ENCODE assay signal across 19 mouse cellular contexts in genomic region chr7:141038090-141039032, GRCm38 (mm10). TPM values are rescaled to one million over a fixed set of nuclear protein-coding genes. Genes with fewer than 3 reads are reported as not detected.
A peak's percentile ranks its signal among the peaks of the same experiment; 100 is the strongest.
DNase-seq lines count a peak whose midpoint lies in the region; ATAC-seq and TF ChIP-seq lines count a peak whose summit lies in the region.
"Had no signal": no experiment of that assay in that cellular context is flagged by ENCODE, and none has a peak within 500 bp of the region (broad histone marks: within the 10 kb centered on the region; RNA-seq: fewer than 3 reads in every experiment).

No protein-coding gene starts in this region.

- no peak for TF ChIP-seq CTCF in forebrain, postnatal 0 days (IDR thresholded peaks at IDR 0.05; ENCODE audit: low read depth)

- no peak overlapping the region for H3K4me2 ChIP-seq in midbrain, embryonic 11.5 days
- no peak overlapping the region for H3K4me2 ChIP-seq in midbrain, embryonic 15.5 days
- H3K4me2 ChIP-seq in liver, embryonic 15.5 days, result peak overlapping the region; percentile 11; the same call in 1 of the 2 replicates
- no peak overlapping the region for H3K4me2 ChIP-seq in stomach, embryonic 16.5 days (ENCODE audit: low read depth, low read length)
- no peak overlapping the region for H3K4me2 ChIP-seq in hindbrain, embryonic 12.5 days (replicated peaks)
- H3K4me2 ChIP-seq in forebrain, postnatal 0 days (ENCODE audit: low read depth), result no peak overlapping the region
- no peak overlapping the region for H3K4me2 ChIP-seq in kidney, embryonic 16.5 days (replicated peaks; ENCODE audit: low read depth, low read length)
- H3K4me2 ChIP-seq: forebrain, embryonic 15.5 days; lung, embryonic 14.5 days had no signal

- H3K36me3 ChIP-seq in midbrain, embryonic 11.5 days (ENCODE audit: control insufficient read depth, insufficient read depth, low read length), result no peaks in the 10 kb centered on the region
- no peaks in the 10 kb centered on the region for H3K36me3 ChIP-seq in midbrain, embryonic 15.5 days (replicated peaks)
- H3K36me3 ChIP-seq in liver, embryonic 15.5 days (replicated peaks), result no peaks in the 10 kb centered on the region
- H3K36me3 ChIP-seq in stomach, embryonic 16.5 days (ENCODE audit: control insufficient read depth, insufficient read depth, low read length), result no peaks in the 10 kb centered on the region
- no peaks in the 10 kb centered on the region for H3K36me3 ChIP-seq in hindbrain, embryonic 12.5 days
- H3K36me3 ChIP-seq in forebrain, postnatal 0 days (ENCODE audit: insufficient read depth), result no peaks in the 10 kb centered on the region
- no peaks in the 10 kb centered on the region for H3K36me3 ChIP-seq in kidney, embryonic 16.5 days (ENCODE audit: insufficient read depth, low read length)
- H3K36me3 ChIP-seq: forebrain, embryonic 15.5 days had no signal

- DNase-seq in midbrain, embryonic 11.5 days (ENCODE audit: low spot score, missing footprints), result peak; percentile 26
- DNase-seq in forebrain, postnatal 0 days, result no peak
- DNase-seq: cerebellum, adult 11-12 months; kidney, postnatal 10 days; layer of hippocampus, postnatal 36 days; left cerebral cortex, postnatal 4 days; lung, embryonic 14.5 days; thymus, postnatal 25 days had no signal

- WGBS in midbrain, embryonic 11.5 days, result 82% methylated on average over 20 of the region's 21 CpGs
- WGBS in midbrain, embryonic 15.5 days, result 88% methylated on average over 20 of the region's 21 CpGs
- 38% methylated on average over 20 of the region's 21 CpGs for WGBS in liver, embryonic 15.5 days (ENCODE audit: insufficient replicate concordance)
- WGBS in stomach, embryonic 16.5 days, result 63% methylated on average over 20 of the region's 21 CpGs
- 82% methylated on average over 20 of the region's 21 CpGs for WGBS in hindbrain, embryonic 12.5 days
- 84% methylated on average over 20 of the region's 21 CpGs for WGBS in forebrain, postnatal 0 days
- WGBS in kidney, embryonic 16.5 days, result 64% methylated on average over 20 of the region's 21 CpGs

- H3K9ac ChIP-seq in midbrain, embryonic 11.5 days (ENCODE audit: low read length), result no peak overlapping the region
- H3K9ac ChIP-seq in midbrain, embryonic 15.5 days, result no peak overlapping the region
- H3K9ac ChIP-seq in liver, embryonic 15.5 days, result no peak overlapping the region
- H3K9ac ChIP-seq in stomach, embryonic 16.5 days (ENCODE audit: low read length), result no peak overlapping the region
- H3K9ac ChIP-seq in hindbrain, embryonic 12.5 days, result no peak overlapping the region
- H3K9ac ChIP-seq in forebrain, postnatal 0 days, result no peak overlapping the region
- no peak overlapping the region for H3K9ac ChIP-seq in kidney, embryonic 16.5 days (replicated peaks; ENCODE audit: low read length)
- H3K9ac ChIP-seq: forebrain, embryonic 15.5 days; lung, embryonic 14.5 days had no signal

- no peaks in the 10 kb centered on the region for H3K9me3 ChIP-seq in midbrain, embryonic 11.5 days (ENCODE audit: control insufficient read depth, low read length)
- H3K9me3 ChIP-seq in midbrain, embryonic 15.5 days, result no peaks in the 10 kb centered on the region
- no peaks in the 10 kb centered on the region for H3K9me3 ChIP-seq in liver, embryonic 15.5 days (replicated peaks)
- H3K9me3 ChIP-seq in stomach, embryonic 16.5 days (replicated peaks; ENCODE audit: control insufficient read depth, low read length), result no peaks in the 10 kb centered on the region
- H3K9me3 ChIP-seq in hindbrain, embryonic 12.5 days (replicated peaks), result no peaks in the 10 kb centered on the region
- no peaks in the 10 kb centered on the region for H3K9me3 ChIP-seq in forebrain, postnatal 0 days (ENCODE audit: low read length)
- H3K9me3 ChIP-seq in kidney, embryonic 16.5 days (ENCODE audit: low read length), result no peaks in the 10 kb centered on the region
- H3K9me3 ChIP-seq: forebrain, embryonic 15.5 days had no signal

- no peak overlapping the region for H3K27ac ChIP-seq in midbrain, embryonic 11.5 days (ENCODE audit: low read depth, low read length)
- H3K27ac ChIP-seq in midbrain, embryonic 15.5 days, result no peak overlapping the region
- peak overlapping the region; percentile 38; the same call in 1 of the 2 replicates for H3K27ac ChIP-seq in liver, embryonic 15.5 days (replicated peaks)
- peak overlapping the region; percentile 46 for H3K27ac ChIP-seq in stomach, embryonic 16.5 days (ENCODE audit: low read length)
- no peak overlapping the region for H3K27ac ChIP-seq in hindbrain, embryonic 12.5 days
- no peak overlapping the region for H3K27ac ChIP-seq in forebrain, postnatal 0 days (ENCODE audit: low read depth, low read length)
- no peak overlapping the region for H3K27ac ChIP-seq in kidney, embryonic 16.5 days (ENCODE audit: low read length)
- H3K27ac ChIP-seq: forebrain, embryonic 15.5 days; hindbrain, postnatal 0 days had no signal

- H3K4me3 ChIP-seq in midbrain, embryonic 11.5 days (ENCODE audit: low read depth, low read length), result no peak overlapping the region
- no peak overlapping the region for H3K4me3 ChIP-seq in midbrain, embryonic 15.5 days
- H3K4me3 ChIP-seq in liver, embryonic 15.5 days (replicated peaks), result no peak overlapping the region
- H3K4me3 ChIP-seq in stomach, embryonic 16.5 days (replicated peaks; ENCODE audit: low read length), result no peak overlapping the region
- H3K4me3 ChIP-seq in hindbrain, embryonic 12.5 days, result no peak overlapping the region
- no peak overlapping the region for H3K4me3 ChIP-seq in forebrain, postnatal 0 days (ENCODE audit: low read depth, low read length)
- no peak overlapping the region for H3K4me3 ChIP-seq in kidney, embryonic 16.5 days (ENCODE audit: low read length)
- H3K4me3 ChIP-seq: forebrain, embryonic 15.5 days had no signal

- ATAC-seq in midbrain, embryonic 11.5 days (ENCODE audit: low FRiP score), result no peak
- ATAC-seq in midbrain, embryonic 15.5 days (replicated peaks), result no peak
- ATAC-seq in hematopoietic stem cell, adult 5-6 weeks (replicated peaks in 1 of 2; ENCODE audit: insufficient read depth in 1 of 2, low FRiP score in 2 of 2, low TSS enrichment in 1 of 2, low read depth in 1 of 2, poor library complexity in 2 of 2, severe bottlenecking in 2 of 2), result peak; percentile 34 to 37; a peak in 1 of 4 replicates
- ATAC-seq in liver, embryonic 15.5 days (ENCODE audit: insufficient read depth), result peak; percentile 54; the same call in 1 of the 2 replicates
- peak; percentile 48; the same call in 1 of the 2 replicates for ATAC-seq in stomach, embryonic 16.5 days (ENCODE audit: insufficient read depth, low FRiP score)
- no peak for ATAC-seq in hindbrain, embryonic 12.5 days (ENCODE audit: low FRiP score)
- ATAC-seq in forebrain, postnatal 0 days, result no peak
- ATAC-seq in kidney, embryonic 16.5 days (ENCODE audit: low FRiP score, low TSS enrichment), result no peak
- ATAC-seq: forebrain, embryonic 15.5 days; hindbrain, postnatal 0 days had no signal

- H3K27me3 ChIP-seq in midbrain, embryonic 11.5 days (ENCODE audit: control insufficient read depth, insufficient read depth, low read length), result no peaks in the 10 kb centered on the region
- no peaks in the 10 kb centered on the region for H3K27me3 ChIP-seq in midbrain, embryonic 15.5 days (replicated peaks)
- no peaks in the 10 kb centered on the region for H3K27me3 ChIP-seq in liver, embryonic 15.5 days
- no peaks in the 10 kb centered on the region for H3K27me3 ChIP-seq in stomach, embryonic 16.5 days (ENCODE audit: control insufficient read depth, insufficient read depth, low read length)
- no peaks in the 10 kb centered on the region for H3K27me3 ChIP-seq in hindbrain, embryonic 12.5 days
- H3K27me3 ChIP-seq in forebrain, postnatal 0 days (ENCODE audit: insufficient read depth, low read length), result no peaks in the 10 kb centered on the region
- H3K27me3 ChIP-seq in kidney, embryonic 16.5 days (ENCODE audit: insufficient read depth, low read length), result no peaks in the 10 kb centered on the region
- H3K27me3 ChIP-seq: forebrain, embryonic 15.5 days had no signal

- H3K4me1 ChIP-seq in midbrain, embryonic 11.5 days (ENCODE audit: control insufficient read depth, insufficient read depth, low read length), result no peaks in the 10 kb centered on the region
- no peaks in the 10 kb centered on the region for H3K4me1 ChIP-seq in midbrain, embryonic 15.5 days
- H3K4me1 ChIP-seq in liver, embryonic 15.5 days (replicated peaks), result peaks cover 40% of the 10 kb centered on the region
- peaks cover 23% of the 10 kb centered on the region for H3K4me1 ChIP-seq in stomach, embryonic 16.5 days (ENCODE audit: control insufficient read depth, insufficient read depth, low read length)
- H3K4me1 ChIP-seq in hindbrain, embryonic 12.5 days, result peaks cover 6% of the 10 kb centered on the region
- no peaks in the 10 kb centered on the region for H3K4me1 ChIP-seq in forebrain, postnatal 0 days (ENCODE audit: insufficient read depth)
- H3K4me1 ChIP-seq in kidney, embryonic 16.5 days (ENCODE audit: insufficient read depth, low read length), result peaks cover 3% of the 10 kb centered on the region; the same call in 1 of the 2 replicates

RNA-seq across cellular contexts. Expression of gene Gm17387, which starts 9.4 kb away (rescaled TPM):
- polyA plus RNA-seq in midbrain, embryonic 11.5 days (2014; fragmentation: Nextera tagmentation; extraction: Ambion mirVana), result not detected in 2 replicates
- polyA plus RNA-seq in midbrain, embryonic 15.5 days (2015; fragmentation: Nextera tagmentation; extraction: Ambion mirVana), result not detected in 2 replicates
- total RNA-seq in hematopoietic stem cell, adult 5-6 weeks (2017), result not detected in 2 replicates
- not detected in 2 replicates for polyA plus RNA-seq in liver, embryonic 15.5 days (2015; fragmentation: Nextera tagmentation; extraction: Ambion mirVana)
- not detected in 2 replicates for polyA plus RNA-seq in stomach, embryonic 16.5 days (2015; fragmentation: Nextera tagmentation; extraction: Ambion mirVana)
- not detected in 2 replicates for polyA plus RNA-seq in hindbrain, embryonic 12.5 days (2016; fragmentation: Nextera tagmentation; extraction: Ambion mirVana)
- total RNA-seq in forebrain, postnatal 0 days (2014; rRNA removed), result not detected in 2 replicates
- not detected in 2 replicates for polyA plus RNA-seq in forebrain, postnatal 0 days (2015; fragmentation: Nextera tagmentation; extraction: Ambion mirVana)
- polyA plus RNA-seq in kidney, embryonic 16.5 days (2015; fragmentation: Nextera tagmentation; extraction: Ambion mirVana), result not detected in 2 replicates
- total RNA-seq: gastrocnemius, postnatal 4 days; hindbrain, postnatal 0 days; layer of hippocampus, postnatal 36 days; left cerebral cortex, postnatal 4 days had no signal
- polyA plus RNA-seq: cortical plate, adult 2 months; forebrain, embryonic 15.5 days; heart, embryonic 16.5 days; hindbrain, postnatal 0 days; lung, embryonic 14.5 days had no signal

RNA-seq across cellular contexts. Expression of gene Ifitm6, which starts 20.6 kb away (rescaled TPM):
- polyA plus RNA-seq in midbrain, embryonic 11.5 days (2014; fragmentation: Nextera tagmentation; extraction: Ambion mirVana), result not detected in 2 replicates
- 0.99 and 1.4 TPM in 2 replicates for polyA plus RNA-seq in midbrain, embryonic 15.5 days (2015; fragmentation: Nextera tagmentation; extraction: Ambion mirVana)
- total RNA-seq in hematopoietic stem cell, adult 5-6 weeks (2017), result 68.4 and 203 TPM in 2 replicates
- 23.2 and 25.7 TPM in 2 replicates for polyA plus RNA-seq in liver, embryonic 15.5 days (2015; fragmentation: Nextera tagmentation; extraction: Ambion mirVana)
- polyA plus RNA-seq in stomach, embryonic 16.5 days (2015; fragmentation: Nextera tagmentation; extraction: Ambion mirVana), result 5.5 and 7.5 TPM in 2 replicates
- not detected in 2 replicates for polyA plus RNA-seq in hindbrain, embryonic 12.5 days (2016; fragmentation: Nextera tagmentation; extraction: Ambion mirVana)
- total RNA-seq in forebrain, postnatal 0 days (2014; rRNA removed), result 2.0 TPM in 1 of 2 replicates, not detected in the other
- polyA plus RNA-seq in forebrain, postnatal 0 days (2015; fragmentation: Nextera tagmentation; extraction: Ambion mirVana), result 0.34 and 0.38 TPM in 2 replicates
- 0.94 and 1.5 TPM in 2 replicates for polyA plus RNA-seq in kidney, embryonic 16.5 days (2015; fragmentation: Nextera tagmentation; extraction: Ambion mirVana)
- total RNA-seq: left cerebral cortex, postnatal 4 days had no signal
- polyA plus RNA-seq: forebrain, embryonic 15.5 days had no signal

RNA-seq across cellular contexts. Expression of gene B4galnt4, which starts 22.5 kb away (rescaled TPM):
- polyA plus RNA-seq in midbrain, embryonic 11.5 days (2014; fragmentation: Nextera tagmentation; extraction: Ambion mirVana), result 18.8 and 19.5 TPM in 2 replicates
- polyA plus RNA-seq in midbrain, embryonic 15.5 days (2015; fragmentation: Nextera tagmentation; extraction: Ambion mirVana), result 59.2 and 64.1 TPM in 2 replicates
- 4.1 and 6.6 TPM in 2 replicates for total RNA-seq in hematopoietic stem cell, adult 5-6 weeks (2017)
- polyA plus RNA-seq in liver, embryonic 15.5 days (2015; fragmentation: Nextera tagmentation; extraction: Ambion mirVana), result 0.45 and 0.46 TPM in 2 replicates
- polyA plus RNA-seq in stomach, embryonic 16.5 days (2015; fragmentation: Nextera tagmentation; extraction: Ambion mirVana), result 4.9 and 5.1 TPM in 2 replicates
- polyA plus RNA-seq in hindbrain, embryonic 12.5 days (2016; fragmentation: Nextera tagmentation; extraction: Ambion mirVana), result 46.1 and 46.5 TPM in 2 replicates
- 126 and 163 TPM in 2 replicates for total RNA-seq in forebrain, postnatal 0 days (2014; rRNA removed)
- polyA plus RNA-seq in forebrain, postnatal 0 days (2015; fragmentation: Nextera tagmentation; extraction: Ambion mirVana), result 42.3 and 47.4 TPM in 2 replicates
- polyA plus RNA-seq in kidney, embryonic 16.5 days (2015; fragmentation: Nextera tagmentation; extraction: Ambion mirVana), result 13.2 and 13.9 TPM in 2 replicates

RNA-seq across cellular contexts. Expression of gene Ifitm3, which starts 27.8 kb away (rescaled TPM):
- 13.5 and 14.0 TPM in 2 replicates for polyA plus RNA-seq in midbrain, embryonic 11.5 days (2014; fragmentation: Nextera tagmentation; extraction: Ambion mirVana)
- 40.9 and 59.9 TPM in 2 replicates for polyA plus RNA-seq in midbrain, embryonic 15.5 days (2015; fragmentation: Nextera tagmentation; extraction: Ambion mirVana)
- 143 and 341 TPM in 2 replicates for total RNA-seq in hematopoietic stem cell, adult 5-6 weeks (2017)
- polyA plus RNA-seq in liver, embryonic 15.5 days (2015; fragmentation: Nextera tagmentation; extraction: Ambion mirVana), result 84.9 and 98.1 TPM in 2 replicates
- 322 and 395 TPM in 2 replicates for polyA plus RNA-seq in stomach, embryonic 16.5 days (2015; fragmentation: Nextera tagmentation; extraction: Ambion mirVana)
- 22.5 and 26.0 TPM in 2 replicates for polyA plus RNA-seq in hindbrain, embryonic 12.5 days (2016; fragmentation: Nextera tagmentation; extraction: Ambion mirVana)
- 12.2 and 35.9 TPM in 2 replicates for total RNA-seq in forebrain, postnatal 0 days (2014; rRNA removed)
- polyA plus RNA-seq in forebrain, postnatal 0 days (2015; fragmentation: Nextera tagmentation; extraction: Ambion mirVana), result 78.8 and 81.3 TPM in 2 replicates
- 210 and 234 TPM in 2 replicates for polyA plus RNA-seq in kidney, embryonic 16.5 days (2015; fragmentation: Nextera tagmentation; extraction: Ambion mirVana)

RNA-seq across cellular contexts. Expression of gene Pkp3, which starts 39.7 kb away (rescaled TPM):
- 0.82 and 0.84 TPM in 2 replicates for polyA plus RNA-seq in midbrain, embryonic 11.5 days (2014; fragmentation: Nextera tagmentation; extraction: Ambion mirVana)
- 0.84 TPM in 1 of 2 replicates, not detected in the other for polyA plus RNA-seq in midbrain, embryonic 15.5 days (2015; fragmentation: Nextera tagmentation; extraction: Ambion mirVana)
- total RNA-seq in hematopoietic stem cell, adult 5-6 weeks (2017), result 1.2 and 2.3 TPM in 2 replicates
- 0.54 and 0.84 TPM in 2 replicates for polyA plus RNA-seq in liver, embryonic 15.5 days (2015; fragmentation: Nextera tagmentation; extraction: Ambion mirVana)
- 74.2 and 103 TPM in 2 replicates for polyA plus RNA-seq in stomach, embryonic 16.5 days (2015; fragmentation: Nextera tagmentation; extraction: Ambion mirVana)
- polyA plus RNA-seq in hindbrain, embryonic 12.5 days (2016; fragmentation: Nextera tagmentation; extraction: Ambion mirVana), result 3.1 and 4.5 TPM in 2 replicates
- total RNA-seq in forebrain, postnatal 0 days (2014; rRNA removed), result not detected in 2 replicates
- 0.08 TPM in 1 of 2 replicates, not detected in the other for polyA plus RNA-seq in forebrain, postnatal 0 days (2015; fragmentation: Nextera tagmentation; extraction: Ambion mirVana)
- 9.2 and 10.5 TPM in 2 replicates for polyA plus RNA-seq in kidney, embryonic 16.5 days (2015; fragmentation: Nextera tagmentation; extraction: Ambion mirVana)
- total RNA-seq: layer of hippocampus, postnatal 36 days; left cerebral cortex, postnatal 4 days had no signal
- polyA plus RNA-seq: forebrain, embryonic 15.5 days had no signal

Comparison
In these comparisons a context has a peak if more than half of its experiments do, and no peak if none do; other contexts are left out.
1. ATAC-seq: peak in hematopoietic stem cell, adult 5-6 weeks (2 of 2), liver, embryonic 15.5 days (single experiment) and stomach, embryonic 16.5 days (single experiment); none in midbrain, embryonic 11.5 days (single experiment), midbrain, embryonic 15.5 days (single experiment), hindbrain, embryonic 12.5 days (single experiment), forebrain, postnatal 0 days (single experiment) and kidney, embryonic 16.5 days (single experiment).
2. H3K27ac ChIP-seq: peak in liver, embryonic 15.5 days (single experiment) and stomach, embryonic 16.5 days (single experiment); none in midbrain, embryonic 11.5 days (single experiment), midbrain, embryonic 15.5 days (single experiment), hindbrain, embryonic 12.5 days (single experiment), forebrain, postnatal 0 days (single experiment) and kidney, embryonic 16.5 days (single experiment).